Mouse (Mus musculus) T-cell, adult 2 months (primary cell): ENCODE results near the gene Pdyn.

Source experiments
- DNase-seq: peaks from one replicate; pipeline ENCODE4 v3.0.0; 2022; ENCODE audit warnings: low spot score

The Pdyn gene

DNA sequence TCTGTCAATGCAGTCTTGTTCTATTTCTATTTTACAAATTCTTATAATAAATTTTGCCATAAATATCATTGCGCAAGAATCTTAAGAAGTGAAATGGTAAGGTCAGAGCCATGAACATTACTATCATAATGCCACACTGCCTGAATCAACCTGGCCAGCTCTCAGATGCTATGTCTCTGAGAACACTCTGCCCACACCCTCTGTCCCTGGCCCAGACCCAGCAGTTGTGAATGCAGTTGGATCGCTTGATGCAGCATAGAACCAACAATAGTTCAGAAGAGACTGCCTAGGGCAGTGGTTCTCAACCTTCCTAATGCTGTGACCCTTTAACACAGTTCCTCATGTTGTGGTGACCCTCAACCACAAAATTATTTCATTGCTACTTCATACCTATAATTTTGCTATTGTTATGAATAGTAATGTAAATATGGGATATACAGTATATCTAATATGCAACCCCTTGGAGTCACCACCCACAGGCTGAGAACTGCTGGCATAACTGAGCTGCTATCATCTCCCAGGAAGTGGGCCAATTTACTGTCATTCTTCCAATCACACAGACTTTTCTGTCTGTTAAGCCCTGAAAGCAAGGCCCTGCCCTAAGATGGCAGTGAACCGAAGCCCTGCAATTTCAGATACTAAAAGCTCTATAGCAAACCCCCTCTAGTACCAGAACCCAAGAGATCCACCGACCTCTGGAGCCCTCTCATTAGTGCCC lies 45.3 kb downstream of the Pdyn start:
- no peak for DNase-seq

- no peak for DNase-seq
These were observed 46.0 kb downstream of the Pdyn start for GRCm38 (mm10) chr2:129653632-129654031.

DNA sequence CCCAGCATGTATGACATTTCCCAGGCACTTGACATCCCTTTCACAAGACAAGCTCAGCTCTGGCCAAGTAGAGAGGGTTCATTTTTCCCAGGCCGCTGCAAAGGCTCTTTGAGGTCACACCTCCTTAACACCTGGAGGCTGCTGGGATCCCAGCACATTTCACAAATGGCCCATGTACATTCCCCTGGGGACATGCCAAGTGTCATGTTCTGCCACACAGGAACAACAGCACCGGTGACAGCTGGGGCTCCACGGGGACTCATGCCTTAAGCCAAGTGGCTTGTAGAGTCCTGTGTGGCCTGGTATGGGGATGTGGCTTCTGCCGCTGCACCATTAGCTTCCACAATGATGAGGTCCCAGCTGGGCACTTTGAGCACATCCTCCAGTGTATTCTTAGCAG lies 47.0 kb downstream of the Pdyn start:
- DNase-seq, result no peak
